Mouse (Mus musculus): Measurements from ENCODE around the gene Plxnb2.

DNA sequence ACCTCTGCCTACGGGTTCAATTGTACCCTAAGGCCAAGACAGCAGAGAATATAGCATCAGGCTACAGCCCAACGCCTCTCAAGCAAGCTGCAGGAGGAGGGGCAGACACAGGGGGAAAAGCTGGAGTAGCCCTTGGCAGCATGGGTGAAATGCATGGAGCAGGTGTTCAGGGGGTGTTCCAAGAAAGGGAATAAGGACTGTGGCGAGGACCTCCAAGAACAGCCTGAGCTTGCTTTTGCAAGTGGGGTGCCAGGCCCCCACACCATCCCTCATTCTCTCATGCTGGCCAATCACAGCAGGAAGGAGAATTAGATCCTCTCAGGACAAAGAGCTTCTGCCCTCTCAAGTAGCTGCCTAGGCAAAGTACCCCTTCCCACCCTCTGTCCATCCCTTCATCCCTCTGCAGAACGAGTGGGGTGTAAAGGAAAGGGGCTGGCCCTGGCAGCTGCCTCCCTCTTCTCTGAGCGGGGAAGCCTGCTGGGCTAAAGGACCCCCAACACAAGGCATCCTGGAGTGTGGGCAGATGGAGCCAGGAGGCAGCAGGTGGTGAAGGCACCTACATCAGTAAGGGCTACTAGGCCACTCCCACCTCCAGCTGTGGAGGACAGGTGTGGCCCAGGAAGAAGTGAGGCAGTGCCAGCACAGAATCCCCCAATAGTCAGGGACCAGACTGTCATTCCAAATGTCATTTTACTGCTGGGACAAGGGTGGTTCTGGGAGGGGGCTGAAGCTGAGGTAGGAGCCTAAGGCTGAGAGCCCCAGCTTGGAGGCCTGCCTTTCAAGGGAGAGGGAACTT lies 3.8 kb upstream of the Plxnb2 start:
- no peak for TF ChIP-seq CTCF (IDR thresholded peaks at IDR 0.05; ENCODE audit: control insufficient read depth, insufficient read depth, insufficient replicate concordance, low read depth, low read length)
- no peak for TF ChIP-seq POLR2A (IDR thresholded peaks at IDR 0.05; ENCODE audit: control insufficient read depth, low read depth, low read length)

Data from testis, adult 2 months (tissue).